Mouse (Mus musculus) CH12F3 (cell line): Measurements from ENCODE around the gene Vat1l.

Source experiments
- in situ Hi-C: fragments of 300-500 bp; cut with MboI; formaldehyde crosslinking; loops from 2 replicates; pipeline ENCODE4 v1.14.3; 2020; ENCODE audit warnings: low sequenced_read_pairs

Vat1l gene

GRCm38 (mm10) chr8:114387494-114387893, 182.1 kb downstream of the Vat1l start:
- in situ Hi-C loops, result no loop called here

- in situ Hi-C loops, result no loop called here
These were observed 185.2 kb downstream of the Vat1l start for GRCm38 (mm10) chr8:114390465-114391254.

- in situ Hi-C loops, result no loop called here
These were observed 192.9 kb downstream of the Vat1l start for GRCm38 (mm10) chr8:114398326-114398725.

- in situ Hi-C loops, result no loop called here
These were observed 193.9 kb downstream of the Vat1l start for GRCm38 (mm10) chr8:114399273-114399672.

- in situ Hi-C loops, result no loop called here
These were observed 196.3 kb downstream of the Vat1l start for GRCm38 (mm10) chr8:114401679-114402078.

GRCm38 (mm10) chr8:114411421-114411820, 206.0 kb downstream of the Vat1l start:
- in situ Hi-C loops, result no loop called here

GRCm38 (mm10) chr8:114417786-114418185, 212.4 kb downstream of the Vat1l start, which contains the start of gene Clec3a:
Clec3a (plus strand) TSS chr8:114418086.
- in situ Hi-C loops, result no loop called here

- in situ Hi-C loops, result no loop called here
These were observed 213.1 kb downstream of the Vat1l start for GRCm38 (mm10) chr8:114418486-114418885.

- in situ Hi-C loops, result no loop called here
These were observed 213.5 kb downstream of the Vat1l start for GRCm38 (mm10) chr8:114418904-114419303.

- in situ Hi-C loops, result no loop called here
These were observed 216.1 kb downstream of the Vat1l start for GRCm38 (mm10) chr8:114421544-114421943.
